Mouse (Mus musculus): Measurements from ENCODE around the gene Dgke.

- TF ChIP-seq CTCF (IDR thresholded peaks at IDR 0.05; ENCODE audit: borderline replicate concordance, extremely low read depth, insufficient read depth, insufficient read length) (no peak), POLR2A (IDR thresholded peaks at IDR 0.05; ENCODE audit: borderline replicate concordance, extremely low read depth, insufficient read depth, insufficient read length, poor library complexity, severe bottlenecking) (no peak)
Observed at GRCm38 (mm10) chr11:89046021-89046420, 20.6 kb downstream of the Dgke start.
